Mouse (Mus musculus) forebrain, embryonic 15.5 days (tissue): Measurements from ENCODE around the gene March4. TPM values are rescaled to one million over a fixed set of nuclear protein-coding genes. Genes with fewer than 3 reads are reported as not detected.

ENCODE experiments used
- ATAC-seq: fragments of 200-750 bp; cut with Nextera tagmentation; replicated peaks from 2 replicates; pipeline ENCODE4 v1.8.0; 2017; ENCODE audit warnings: mild to moderate bottlenecking, moderate TSS enrichment, moderate library complexity
- H3K27ac ChIP-seq: fragments of 300-500 bp; sonication (generic); replicated peaks from 2 replicates; pipeline ENCODE4 v1.5.1; 2015; ENCODE audit warnings: mild to moderate bottlenecking, inconsistent platforms
- H3K27me3 ChIP-seq: fragments of 300-500 bp; sonication (generic); 2 replicates; pipeline ENCODE4 v1.6.1; 2015; ENCODE audit warnings: inconsistent platforms
- H3K36me3 ChIP-seq: fragments of 300-500 bp; sonication (generic); 2 replicates; pipeline ENCODE4 v1.6.1; 2015; ENCODE audit warnings: mild to moderate bottlenecking, inconsistent platforms
- H3K4me1 ChIP-seq: fragments of 300-500 bp; sonication (generic); 2 replicates; pipeline ENCODE4 v1.6.1; 2015; ENCODE audit warnings: inconsistent platforms
- H3K4me2 ChIP-seq: fragments of 300-500 bp; sonication (generic); replicated peaks from 2 replicates; pipeline ENCODE4 v1.6.1; 2015; ENCODE audit warnings: mild to moderate bottlenecking, inconsistent platforms
- H3K4me3 ChIP-seq: fragments of 300-500 bp; sonication (generic); 2 replicates; pipeline ENCODE4 v1.5.1; 2015; ENCODE audit warnings: mild to moderate bottlenecking, inconsistent platforms
- H3K9ac ChIP-seq: fragments of 300-500 bp; sonication (generic); replicated peaks from 2 replicates; pipeline ENCODE4 v1.6.1; 2015; ENCODE audit warnings: mild to moderate bottlenecking, inconsistent platforms
- H3K9me3 ChIP-seq: fragments of 300-500 bp; sonication (generic); 2 replicates; pipeline ENCODE4 v1.6.1; 2016; ENCODE audit warnings: inconsistent platforms
- WGBS: fragments of 180-500 bp; shearing (Covaris S2); methylation state at CpG from one replicate; pipeline ENCODE4 v1.1.7; 2015; ENCODE audit warnings: mixed read lengths; 5-methylcytosine and 5-hydroxymethylcytosine counted together
- polyA plus RNA-seq: library from polyadenylated mRNA; unstranded; fragments of >200 nt; fragmentation: Nextera tagmentation; extraction: Ambion mirVana; gene quantifications from 2 replicates; pipeline ENCODE4 v1.2.1, GENCODE M21; 2015

Gene March4
- polyA plus RNA-seq, 1 experiment from 2014 or later: 5.3 TPM

- H3K27ac ChIP-seq: no peak overlapping the region
- H3K9me3 ChIP-seq: no peaks in the 10 kb centered on the region
- 61% methylated on average over 14 of the region's 14 CpGs for WGBS
- no peaks in the 10 kb centered on the region for H3K27me3 ChIP-seq
- no peaks in the 10 kb centered on the region for H3K4me1 ChIP-seq
- H3K36me3 ChIP-seq: no peaks in the 10 kb centered on the region
- H3K9ac ChIP-seq: no peak overlapping the region
- H3K4me3 ChIP-seq: no peak overlapping the region
- no peak overlapping the region for H3K4me2 ChIP-seq
- 0 out of 2 replicates have a peak, but pooled peaks have one; percentile 32 for ATAC-seq
Observed at GRCm38 (mm10) chr1:72406505-72407079, 130.1 kb downstream of the March4 start.

- no peak overlapping the region for H3K27ac ChIP-seq
- ATAC-seq: no peak
- no peak overlapping the region for H3K4me3 ChIP-seq
- H3K27me3 ChIP-seq: no peaks in the 10 kb centered on the region
- H3K9me3 ChIP-seq: no peaks in the 10 kb centered on the region
- 62% methylated on average over 8 of the region's 8 CpGs for WGBS
- H3K9ac ChIP-seq: no peak overlapping the region
- H3K4me2 ChIP-seq: no peak overlapping the region
- H3K4me1 ChIP-seq: peaks cover 10% of the 10 kb centered on the region
- H3K36me3 ChIP-seq: no peaks in the 10 kb centered on the region
Observed at GRCm38 (mm10) chr1:72401331-72402069, 135.2 kb downstream of the March4 start.

- WGBS: 71% methylated on average over 9 of the region's 9 CpGs
- no peaks in the 10 kb centered on the region for H3K27me3 ChIP-seq
- no peak overlapping the region for H3K4me2 ChIP-seq
- no peak overlapping the region for H3K4me3 ChIP-seq
- peaks cover 10% of the 10 kb centered on the region for H3K4me1 ChIP-seq
- ATAC-seq: peak; percentile 79; the same call in 1 of the 2 replicates
- H3K36me3 ChIP-seq: no peaks in the 10 kb centered on the region
- H3K27ac ChIP-seq: 0 out of 2 replicates have a peak overlapping the region, but pooled peaks have one; percentile 5
- no peak overlapping the region for H3K9ac ChIP-seq
- no peaks in the 10 kb centered on the region for H3K9me3 ChIP-seq
Observed at GRCm38 (mm10) chr1:72400616-72401015, 136.1 kb downstream of the March4 start.

GRCm38 (mm10) chr1:72399720-72400401 lies 136.9 kb downstream of the March4 start:
- Histone ChIP-seq H3K4me3 (no peak overlapping the region), H3K9ac (no peak overlapping the region), H3K4me1 (peaks cover 10% of the 10 kb centered on the region), H3K9me3 (no peaks in the 10 kb centered on the region), H3K27me3 (no peaks in the 10 kb centered on the region), H3K27ac (no peak overlapping the region), H3K4me2 (no peak overlapping the region), H3K36me3 (no peaks in the 10 kb centered on the region)
- no peak for ATAC-seq
- 89% methylated on average over 8 of the region's 8 CpGs for WGBS

- Histone ChIP-seq H3K27me3 (no peaks in the 10 kb centered on the region), H3K36me3 (peaks cover 3% of the 10 kb centered on the region; the same call in 1 of the 2 replicates), H3K4me3 (no peak overlapping the region), H3K27ac (no peak overlapping the region), H3K4me1 (no peaks in the 10 kb centered on the region), H3K9ac (no peak overlapping the region), H3K4me2 (no peak overlapping the region), H3K9me3 (no peaks in the 10 kb centered on the region)
- ATAC-seq: no peak
- 88% methylated on average over 4 of the region's 4 CpGs for WGBS
Observed at GRCm38 (mm10) chr1:72390420-72390819, 146.3 kb downstream of the March4 start.

GRCm38 (mm10) chr1:72383651-72384050 lies 153.1 kb downstream of the March4 start:
- H3K27me3 ChIP-seq: no peaks in the 10 kb centered on the region
- H3K9ac ChIP-seq: no peak overlapping the region
- 76% methylated on average over 5 of the region's 5 CpGs for WGBS
- H3K9me3 ChIP-seq: no peaks in the 10 kb centered on the region
- H3K27ac ChIP-seq: no peak overlapping the region
- H3K4me2 ChIP-seq: no peak overlapping the region
- peaks cover 6% of the 10 kb centered on the region; the same call in 1 of the 2 replicates for H3K4me1 ChIP-seq
- H3K4me3 ChIP-seq: no peak overlapping the region
- peaks cover 3% of the 10 kb centered on the region; the same call in 1 of the 2 replicates for H3K36me3 ChIP-seq
- ATAC-seq: no peak

- 67% methylated on average over 7 of the region's 7 CpGs for whole genome bisulfite sequencing
- no peak overlapping the region for H3K4me3 ChIP-seq
- no peaks in the 10 kb centered on the region for H3K9me3 ChIP-seq
- peaks cover 3% of the 10 kb centered on the region; the same call in 1 of the 2 replicates for H3K36me3 ChIP-seq
- H3K27ac ChIP-seq: no peak overlapping the region
- peaks cover 6% of the 10 kb centered on the region; the same call in 1 of the 2 replicates for H3K4me1 ChIP-seq
- no peak for ATAC-seq
- H3K27me3 ChIP-seq: no peaks in the 10 kb centered on the region
- no peak overlapping the region for H3K4me2 ChIP-seq
- H3K9ac ChIP-seq: no peak overlapping the region
Observed at GRCm38 (mm10) chr1:72383056-72383455, 153.7 kb downstream of the March4 start.

- Histone ChIP-seq H3K9me3 (no peaks in the 10 kb centered on the region), H3K4me1 (peaks cover 6% of the 10 kb centered on the region; the same call in 1 of the 2 replicates), H3K4me3 (no peak overlapping the region), H3K36me3 (no peaks in the 10 kb centered on the region), H3K9ac (no peak overlapping the region), H3K4me2 (no peak overlapping the region), H3K27me3 (no peaks in the 10 kb centered on the region), H3K27ac (no peak overlapping the region)
- WGBS: 96% methylated on average over 3 of the region's 3 CpGs
- ATAC-seq: no peak
Observed at GRCm38 (mm10) chr1:72380544-72380943, 156.2 kb downstream of the March4 start.

GRCm38 (mm10) chr1:72379752-72380353 lies 156.9 kb downstream of the March4 start:
- Histone ChIP-seq H3K4me3 (no peak overlapping the region), H3K9me3 (no peaks in the 10 kb centered on the region), H3K36me3 (no peaks in the 10 kb centered on the region), H3K27ac (peak overlapping the region; percentile 59), H3K4me1 (peaks cover 6% of the 10 kb centered on the region; the same call in 1 of the 2 replicates), H3K27me3 (no peaks in the 10 kb centered on the region), H3K9ac (no peak overlapping the region), H3K4me2 (no peak overlapping the region)
- peak; percentile 64; the same call in 1 of the 2 replicates for ATAC-seq
- WGBS: 62% methylated on average over 11 of the region's 11 CpGs

GRCm38 (mm10) chr1:72378151-72378550 lies 158.6 kb downstream of the March4 start:
- Histone ChIP-seq H3K9ac (no peak overlapping the region), H3K9me3 (no peaks in the 10 kb centered on the region), H3K4me3 (no peak overlapping the region), H3K4me1 (peaks cover 14% of the 10 kb centered on the region), H3K27ac (no peak overlapping the region), H3K36me3 (no peaks in the 10 kb centered on the region), H3K27me3 (no peaks in the 10 kb centered on the region), H3K4me2 (no peak overlapping the region)
- no peak for ATAC-seq
- WGBS: 75% methylated on average over 4 of the region's 4 CpGs
